Mouse (Mus musculus): ENCODE data around the gene Chmp3.
A peak's percentile ranks its signal among the peaks of the same experiment; 100 is the strongest.

The Chmp3 gene

DNA sequence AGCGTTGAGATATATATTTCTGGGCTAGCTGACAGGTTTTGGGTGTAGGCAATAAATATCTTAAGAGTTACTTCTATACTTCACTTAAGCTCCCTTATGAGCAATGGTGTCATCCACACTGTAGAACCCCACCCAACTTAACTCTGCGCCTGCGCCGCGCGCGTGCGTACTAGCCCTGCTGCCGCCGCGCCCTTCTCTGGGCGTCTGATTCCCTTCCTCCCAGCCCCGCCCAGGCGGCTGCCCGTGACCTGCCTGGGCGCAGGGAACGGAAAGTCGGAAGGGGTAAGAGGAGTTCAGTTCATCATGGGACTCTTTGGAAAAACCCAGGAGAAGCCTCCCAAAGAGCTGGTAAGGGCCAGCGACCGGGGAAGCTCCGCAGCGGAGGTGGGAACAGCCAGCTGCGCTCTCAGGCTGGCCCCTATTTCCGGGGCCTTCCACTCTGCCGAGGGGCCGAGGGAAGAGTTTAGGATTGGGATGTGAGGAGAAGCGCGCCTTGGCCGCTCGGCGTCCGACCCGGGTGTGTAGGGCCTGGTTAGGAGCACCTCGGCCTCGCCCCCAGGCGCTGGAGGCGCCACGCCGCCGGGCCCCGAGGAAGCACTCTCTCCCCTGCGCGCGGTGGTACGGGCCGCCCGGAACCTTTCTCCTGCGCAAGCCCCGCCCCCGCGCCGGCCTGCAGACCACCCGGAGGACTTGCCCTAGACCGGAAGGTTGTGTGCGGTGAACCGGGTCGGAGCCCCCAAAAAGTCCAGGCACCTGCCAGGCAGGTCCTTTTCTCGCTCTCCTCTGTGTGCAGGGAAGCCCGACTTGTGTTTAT lies at the start of gene Chmp3:
Gene Chmp3, plus strand, starts transcription at position 112 of the 814 bp plus-strand sequence.
- DNase-seq (ENCODE audit: low spot score in 2 of 2), result peak; percentile 95 to 96

DNA sequence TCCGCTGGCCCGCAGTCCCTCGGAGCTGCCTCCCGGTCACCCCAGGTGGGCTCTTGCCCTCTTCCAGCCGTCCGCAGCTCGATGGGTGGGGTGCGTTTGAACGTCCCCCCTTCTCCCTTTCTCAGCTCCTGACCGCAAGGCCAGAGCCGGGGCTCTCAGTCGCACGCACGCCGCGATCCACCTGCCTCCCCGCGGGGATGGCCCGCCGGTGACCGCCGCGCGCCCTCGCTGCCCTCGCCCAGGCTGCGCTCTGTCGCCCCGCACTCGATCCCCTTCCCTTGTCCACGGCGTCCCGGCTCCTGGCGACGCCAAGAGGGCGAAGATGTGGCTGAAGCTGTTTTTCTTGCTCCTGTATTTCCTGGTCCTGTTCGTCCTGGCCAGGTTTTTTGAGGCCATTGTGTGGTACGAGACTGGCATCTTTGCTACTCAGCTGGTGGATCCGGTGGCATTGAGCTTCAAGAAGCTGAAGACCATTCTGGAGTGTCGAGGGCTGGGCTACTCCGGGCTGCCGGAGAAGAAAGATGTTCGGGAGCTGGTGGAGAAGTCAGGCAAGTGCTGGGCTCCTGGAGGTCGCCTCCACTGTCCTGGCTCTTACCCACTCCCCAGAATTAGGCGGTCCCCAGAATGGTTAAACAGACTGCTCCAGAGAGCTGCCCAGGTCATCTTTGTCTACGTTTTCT lies 49.1 kb upstream of the Chmp3 start:
- DNase-seq (ENCODE audit: low spot score in 2 of 2), result peak; percentile 6 to 17

DNA sequence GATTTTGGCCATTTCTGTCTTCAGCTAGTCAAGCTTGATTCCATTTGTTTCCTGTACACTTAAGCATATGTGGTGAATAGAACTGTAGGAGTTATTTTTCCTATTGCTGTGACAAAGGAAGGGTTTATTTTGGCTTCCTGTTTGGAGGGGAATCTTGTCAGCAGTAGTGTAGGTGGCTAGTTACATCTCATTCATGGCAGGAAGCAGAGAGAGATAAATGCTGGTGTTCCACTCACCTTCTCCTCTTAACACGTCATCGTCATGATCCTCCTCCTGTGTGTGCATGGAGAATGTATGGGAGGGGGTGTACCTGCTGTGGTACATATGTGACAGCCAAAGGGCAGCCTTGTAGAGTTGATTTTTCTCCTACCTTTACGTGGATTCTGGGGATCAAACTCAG lies 43.0 kb upstream of the Chmp3 start:
- DNase-seq (ENCODE audit: low spot score in 2 of 2), result no peak

DNA sequence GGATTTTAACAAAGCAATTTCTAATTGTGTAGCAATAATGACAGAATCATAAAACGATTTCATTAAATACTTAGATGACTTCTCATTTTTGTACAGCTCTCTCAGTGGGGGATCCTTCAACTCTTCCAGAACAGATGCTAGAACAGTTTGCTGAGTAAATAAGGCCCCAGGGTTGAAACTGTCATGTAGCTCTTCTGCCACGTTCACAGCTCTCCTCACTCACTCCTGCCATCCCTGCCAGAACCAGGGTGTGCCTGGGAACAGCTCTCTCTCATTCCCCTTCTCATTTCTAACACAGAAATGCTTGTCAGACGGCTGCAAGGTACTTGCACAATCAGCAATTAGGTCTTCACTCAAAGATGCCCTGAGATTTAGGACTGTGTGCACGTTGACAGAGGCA lies 40.6 kb upstream of the Chmp3 start:
- DNase-seq (ENCODE audit: low spot score in 2 of 2), result no peak

DNA sequence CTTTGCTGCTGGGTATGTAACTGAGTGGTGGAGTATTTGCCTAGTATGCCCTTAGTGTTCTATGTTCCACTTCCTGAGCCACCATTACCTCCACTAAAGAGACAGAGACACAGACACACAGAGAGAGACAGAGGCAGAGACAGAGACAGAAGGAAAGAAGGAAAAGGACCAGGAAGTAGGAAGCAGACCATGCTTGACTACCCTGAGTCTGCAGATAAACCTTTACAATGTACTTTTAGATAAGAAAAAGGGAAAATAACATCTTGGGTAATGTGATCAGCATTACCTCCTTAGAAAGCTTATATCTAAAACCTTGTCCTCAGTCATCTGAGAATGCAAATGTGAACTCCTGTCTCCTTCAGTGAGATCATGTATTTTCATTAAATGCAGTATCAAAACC lies 39.9 kb upstream of the Chmp3 start:
- DNase-seq (ENCODE audit: low spot score in 2 of 2), result no peak

DNA sequence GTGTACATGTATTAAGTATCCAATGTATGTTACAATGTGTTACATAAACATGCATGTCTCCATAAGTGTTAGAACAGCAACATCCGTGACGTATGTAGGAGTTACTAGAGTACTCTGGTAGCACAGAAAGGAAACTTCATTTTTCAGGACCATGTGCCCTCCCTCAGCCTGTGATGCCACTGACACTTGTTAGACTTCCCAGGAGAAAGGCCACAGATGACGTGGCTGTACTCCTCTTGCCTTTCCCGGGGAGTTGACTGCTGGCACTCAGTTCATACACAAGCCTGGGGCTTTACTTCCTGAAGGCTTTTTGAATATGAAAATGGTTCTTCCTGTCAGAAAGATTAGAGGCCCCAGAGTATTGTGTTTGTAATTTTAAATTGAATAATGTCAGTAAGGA lies 39.5 kb upstream of the Chmp3 start:
- no peak for DNase-seq (ENCODE audit: low spot score in 2 of 2)

DNA sequence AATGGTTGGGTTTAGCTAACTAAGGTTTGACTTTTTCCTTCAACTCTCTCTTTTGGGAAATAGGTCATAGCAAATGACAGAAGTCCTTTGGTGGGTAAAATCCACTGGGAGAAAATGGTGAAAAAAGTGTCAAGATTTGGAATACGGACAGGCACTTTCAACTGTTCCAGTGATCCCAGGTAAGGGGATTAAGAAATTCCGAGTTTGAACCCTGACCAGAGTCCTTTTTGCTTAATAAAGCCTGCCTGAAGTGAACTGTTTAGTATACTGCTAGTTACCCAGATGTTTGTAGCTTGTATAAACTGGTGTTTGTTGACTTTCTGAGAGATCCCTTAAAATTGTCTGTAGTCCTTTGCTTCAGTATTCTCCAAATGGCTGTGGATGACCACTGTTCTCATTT lies 37.9 kb upstream of the Chmp3 start:
- no peak for DNase-seq (ENCODE audit: low spot score in 2 of 2)

DNA sequence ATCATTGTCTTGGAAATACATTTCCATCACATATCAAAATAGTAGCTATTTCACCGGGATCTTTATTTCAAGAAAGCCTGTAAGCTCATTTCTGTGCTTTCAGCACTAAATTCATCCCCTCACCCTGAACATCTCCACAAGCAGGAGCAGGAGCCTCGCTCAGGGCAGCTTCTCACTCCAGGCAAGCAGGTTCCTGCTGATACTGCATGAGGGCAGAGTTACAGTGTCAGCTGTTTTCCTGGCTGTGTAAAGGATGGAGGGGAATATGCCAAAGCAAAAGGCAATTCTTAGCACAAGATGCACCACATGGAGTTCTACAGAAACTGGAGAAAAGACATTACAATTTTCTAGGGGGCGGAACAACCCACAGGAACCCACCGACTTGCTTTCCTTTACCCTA lies 24.1 kb upstream of the Chmp3 start:
- DNase-seq (ENCODE audit: low spot score in 2 of 2), result no peak

DNA sequence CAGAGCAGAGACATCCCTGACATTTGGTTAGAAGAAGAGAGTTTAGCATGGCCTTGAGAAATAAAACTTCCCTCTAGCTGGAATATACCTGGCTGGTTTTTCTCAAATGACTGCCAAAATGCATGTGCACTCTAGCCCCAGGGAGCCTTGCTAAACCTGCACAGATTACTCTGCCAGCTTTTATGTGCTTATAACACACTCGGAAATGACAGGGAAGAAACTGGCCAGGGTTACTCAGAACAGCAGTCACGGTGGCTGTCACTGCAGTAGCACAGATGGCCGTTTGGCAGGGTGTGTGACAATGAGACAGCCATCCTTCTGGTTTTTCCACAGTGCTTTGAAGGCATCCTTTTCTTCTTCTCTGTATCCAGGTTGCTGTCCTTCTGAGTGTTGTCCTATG lies 18.0 kb upstream of the Chmp3 start:
- peak in 1 of 2 experiments; percentile 20 for DNase-seq (ENCODE audit: low spot score in 2 of 2)

DNA sequence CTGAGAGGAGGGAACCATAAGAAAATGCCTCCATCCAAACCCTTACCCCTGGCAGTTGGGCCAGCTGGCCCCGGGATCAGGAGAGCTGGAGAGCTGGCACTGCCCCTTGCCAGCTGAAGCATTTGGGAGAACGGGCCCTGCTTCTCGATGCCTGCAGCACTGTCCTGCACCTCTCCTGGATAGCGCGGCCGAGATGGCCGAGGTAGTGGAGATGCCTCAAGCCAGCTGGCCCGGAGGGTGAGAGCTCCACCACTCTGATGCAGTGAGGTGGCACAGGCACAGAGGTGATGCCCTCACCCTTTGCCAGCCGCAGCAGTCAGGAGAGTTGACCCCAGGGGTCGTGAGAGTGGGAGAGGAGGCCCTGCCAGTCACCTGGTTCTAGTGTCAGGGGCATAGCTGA lies 16.5 kb upstream of the Chmp3 start:
- no peak for DNase-seq (ENCODE audit: low spot score in 2 of 2)

DNA sequence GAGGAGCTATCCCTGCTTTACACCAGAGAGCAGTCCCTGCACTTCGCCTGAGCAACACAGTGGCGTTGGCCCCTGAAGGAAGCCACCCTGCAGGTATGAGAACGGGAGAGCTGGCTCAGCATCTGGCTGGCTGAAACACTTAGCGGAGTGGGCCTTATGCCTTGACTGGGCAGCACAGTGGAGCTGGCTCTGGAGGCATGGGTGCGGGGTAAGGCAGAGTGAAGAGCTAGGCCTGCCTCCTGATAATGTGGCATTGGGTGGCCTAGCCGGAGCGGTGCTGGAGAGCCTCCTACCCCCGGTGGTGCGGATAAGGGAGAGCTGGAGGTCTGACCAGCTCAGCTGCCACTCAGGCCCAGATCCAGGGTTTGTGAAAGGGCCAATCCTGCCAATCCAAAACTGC lies 15.8 kb upstream of the Chmp3 start:
- DNase-seq (ENCODE audit: low spot score in 2 of 2), result no peak

DNA sequence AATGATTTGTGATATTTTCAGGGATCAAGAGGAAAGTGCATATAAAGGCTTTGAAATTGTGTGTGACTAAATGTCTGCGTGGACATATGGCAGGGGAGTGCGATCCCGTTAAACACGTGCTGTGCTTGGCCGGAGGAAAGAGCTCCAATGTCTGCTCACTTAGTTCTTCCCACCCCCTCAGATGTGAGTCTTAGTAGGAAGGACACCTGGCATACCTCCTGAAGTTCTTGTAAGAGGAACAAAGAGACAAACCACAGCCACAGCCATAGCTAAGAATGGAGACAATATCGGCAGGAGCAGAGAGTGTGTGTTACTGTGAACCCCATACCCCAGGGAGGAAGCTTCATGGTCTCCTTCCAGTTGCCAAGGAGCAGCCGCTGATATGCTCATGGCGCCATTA lies 13.4 kb upstream of the Chmp3 start:
- no peak for DNase-seq (ENCODE audit: low spot score in 2 of 2)

DNA sequence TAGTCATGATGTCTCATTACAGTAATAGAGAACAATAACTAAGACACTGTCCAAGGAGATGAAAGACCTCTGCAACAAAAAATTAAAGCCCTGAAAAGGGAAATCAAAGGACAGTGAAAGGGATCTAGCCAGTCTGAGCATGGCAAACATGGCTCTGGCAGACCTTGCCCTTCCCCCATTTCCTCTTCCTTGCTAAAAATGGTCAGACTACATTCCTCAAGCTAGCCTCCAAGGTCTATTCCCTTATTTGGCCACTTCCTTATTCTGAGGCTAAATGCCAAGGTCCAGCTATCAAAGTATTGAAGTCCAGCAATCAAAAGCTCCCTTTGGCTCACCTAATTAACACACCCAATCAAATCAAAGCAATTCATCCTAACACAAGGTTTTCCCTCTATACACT lies 6.3 kb upstream of the Chmp3 start:
- no peak for DNase-seq (ENCODE audit: low spot score in 2 of 2)

DNA sequence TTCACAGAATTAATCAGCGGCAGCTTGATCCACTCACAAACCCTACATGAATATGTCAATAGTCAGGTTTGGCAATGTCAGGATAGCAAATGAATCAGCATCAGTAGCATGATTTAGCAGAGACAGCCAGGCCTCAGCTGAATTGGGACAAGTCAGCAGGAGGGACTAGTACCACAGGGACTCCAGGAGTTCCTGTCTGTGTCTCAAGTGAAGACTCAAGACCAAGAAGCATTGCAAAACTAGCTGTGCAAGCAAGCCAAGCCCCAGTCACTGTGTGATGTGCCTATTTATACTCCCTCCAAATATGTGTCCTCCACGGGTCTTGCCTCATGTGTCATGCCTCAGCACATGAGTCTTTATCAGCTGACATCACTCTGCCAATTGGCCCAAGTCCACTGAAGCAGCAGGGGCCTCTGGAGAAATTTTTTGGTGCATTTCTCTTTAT lies 11.9 kb downstream of the Chmp3 start:
- no peak for DNase-seq (ENCODE audit: low spot score in 2 of 2)

DNA sequence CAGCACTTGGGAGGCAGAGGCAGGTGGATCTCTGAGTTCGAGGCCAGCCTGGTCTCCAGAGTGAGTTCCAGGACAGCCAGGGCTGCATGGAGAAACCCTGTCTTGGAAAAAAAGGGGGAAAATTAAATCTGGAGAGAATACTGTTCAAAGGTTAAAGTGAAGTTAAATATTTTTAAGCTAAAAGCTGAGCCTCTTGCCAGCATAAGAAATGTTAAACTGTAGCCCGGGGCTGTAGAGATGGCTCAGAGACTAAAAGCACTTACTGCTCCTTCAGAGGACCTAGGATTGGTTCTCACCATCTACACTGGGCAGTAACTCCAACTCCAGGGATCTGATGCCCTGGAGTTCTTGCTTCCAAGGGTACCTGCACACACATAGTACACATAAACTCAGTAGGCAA lies 13.2 kb downstream of the Chmp3 start:
- DNase-seq (ENCODE audit: low spot score in 2 of 2), result no peak

DNA sequence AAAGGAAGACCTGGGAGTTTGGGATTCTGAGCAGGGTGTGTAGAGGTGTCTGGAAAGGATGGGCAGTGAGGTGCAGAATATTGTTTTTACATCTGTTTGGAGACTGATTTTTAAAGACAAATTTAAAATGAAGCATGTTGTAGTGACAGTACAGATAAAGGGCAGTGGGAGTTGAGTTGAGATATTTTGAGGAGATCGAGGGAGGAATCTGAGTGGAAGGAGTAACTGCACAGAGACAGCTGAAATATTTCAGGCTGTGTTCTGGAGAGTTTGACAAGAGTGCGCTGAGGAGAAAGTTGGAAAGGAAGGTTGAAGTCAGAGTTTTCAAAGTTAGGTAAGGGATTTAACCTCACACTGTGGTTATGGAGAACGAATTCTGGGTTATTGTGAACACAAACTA lies 25.0 kb downstream of the Chmp3 start:
- peak in 1 of 2 experiments; percentile 30 for DNase-seq (ENCODE audit: low spot score in 2 of 2)

DNA sequence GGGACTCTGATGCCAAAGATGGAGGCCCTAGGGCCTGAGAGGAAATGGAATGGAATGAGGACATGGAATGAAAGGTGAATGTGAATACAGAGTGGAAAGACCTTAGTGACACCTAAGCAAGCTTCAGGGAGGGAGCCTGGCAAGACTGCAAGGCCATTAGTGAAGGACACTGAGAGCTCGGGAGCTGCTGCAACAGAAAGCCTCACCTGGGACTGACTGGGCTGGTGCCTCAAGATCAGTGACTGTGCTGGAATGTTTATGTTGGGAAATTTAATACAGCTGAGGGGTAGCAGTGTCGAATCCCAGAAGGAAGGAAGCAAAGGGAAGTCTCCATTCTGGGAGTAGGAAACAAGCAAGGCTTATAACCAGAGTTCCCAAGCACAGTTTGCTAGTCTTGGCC lies 25.4 kb downstream of the Chmp3 start:
- no peak for DNase-seq (ENCODE audit: low spot score in 2 of 2)

DNA sequence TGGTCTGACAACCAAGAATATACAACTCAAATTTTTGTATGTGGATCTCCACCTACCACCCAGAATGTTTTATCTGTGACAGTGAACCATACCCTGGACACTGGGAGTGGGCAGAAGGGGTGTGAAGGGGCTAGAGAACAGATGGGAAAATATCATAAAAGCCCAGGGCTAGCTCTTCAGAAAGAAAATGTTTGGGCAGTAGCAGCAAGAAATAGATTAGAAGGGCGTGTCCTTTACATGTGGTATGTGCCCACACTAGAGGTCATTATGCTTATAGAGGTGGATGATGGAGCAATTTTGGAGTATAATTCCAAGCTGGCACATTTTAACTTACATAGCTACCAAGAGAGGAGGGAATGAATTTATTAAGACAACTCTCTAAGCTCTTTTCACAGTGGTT lies 31.8 kb downstream of the Chmp3 start:
- DNase-seq (ENCODE audit: low spot score in 2 of 2), result no peak

DNA sequence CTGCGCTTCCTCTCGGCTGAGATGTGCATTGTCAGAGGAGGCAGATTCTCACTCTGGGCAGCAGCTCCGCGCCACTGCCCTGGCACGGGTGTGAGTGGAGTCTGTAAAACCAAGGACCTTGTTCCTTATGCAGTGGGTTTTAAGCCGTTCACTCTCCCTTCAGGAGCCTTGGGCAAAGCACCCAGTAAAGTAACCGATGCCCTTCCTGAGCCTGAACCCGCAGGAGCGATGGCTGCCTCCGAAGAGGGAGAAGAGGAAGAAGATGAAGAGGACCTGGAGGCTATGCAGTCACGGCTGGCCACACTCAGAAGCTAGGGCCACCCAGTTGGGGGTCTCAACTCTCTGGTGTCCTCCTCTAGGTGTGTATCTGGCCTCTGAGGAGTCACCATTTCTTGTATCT lies 35.9 kb downstream of the Chmp3 start:
- no peak for DNase-seq (ENCODE audit: low spot score in 2 of 2)

DNA sequence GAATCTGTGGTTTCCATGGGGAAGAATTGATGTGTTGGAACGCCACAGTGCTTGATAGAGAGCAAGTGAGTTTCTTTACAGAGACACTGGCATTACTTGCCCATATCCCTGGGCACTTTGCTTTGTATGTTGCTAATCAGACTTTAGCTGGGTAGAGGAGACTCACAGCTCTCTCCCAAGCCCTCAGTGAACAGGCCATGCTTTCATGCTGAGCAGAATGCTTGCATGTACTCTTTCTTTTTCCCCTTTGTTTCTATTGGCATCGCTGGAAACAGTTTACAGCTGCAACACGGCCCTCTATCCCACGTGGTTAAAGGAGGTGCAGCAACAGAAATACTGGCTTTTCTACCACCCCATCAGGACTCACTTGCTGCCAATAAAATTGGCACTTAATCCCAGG lies 39.6 kb downstream of the Chmp3 start:
- DNase-seq (ENCODE audit: low spot score in 2 of 2), result no peak

DNA sequence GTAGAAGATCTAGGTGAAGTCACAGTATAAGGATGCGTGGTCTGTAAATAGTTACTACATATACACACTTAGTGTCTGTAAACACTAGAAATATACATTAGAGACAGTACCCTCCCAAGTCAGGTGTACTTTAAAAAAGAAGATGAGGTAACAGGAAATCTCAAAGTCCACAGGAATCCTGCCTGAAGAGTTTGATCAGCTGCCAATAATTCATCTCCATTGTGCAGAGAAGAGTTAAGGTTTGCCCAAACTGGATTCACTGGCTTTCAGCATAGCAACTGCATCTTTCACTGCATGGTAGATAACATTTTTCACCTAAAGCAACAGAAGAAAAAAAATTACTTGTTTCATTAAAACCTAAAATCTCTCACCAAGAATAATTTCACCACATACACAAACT lies 45.8 kb downstream of the Chmp3 start:
- no peak for DNase-seq (ENCODE audit: low spot score in 2 of 2)

DNA sequence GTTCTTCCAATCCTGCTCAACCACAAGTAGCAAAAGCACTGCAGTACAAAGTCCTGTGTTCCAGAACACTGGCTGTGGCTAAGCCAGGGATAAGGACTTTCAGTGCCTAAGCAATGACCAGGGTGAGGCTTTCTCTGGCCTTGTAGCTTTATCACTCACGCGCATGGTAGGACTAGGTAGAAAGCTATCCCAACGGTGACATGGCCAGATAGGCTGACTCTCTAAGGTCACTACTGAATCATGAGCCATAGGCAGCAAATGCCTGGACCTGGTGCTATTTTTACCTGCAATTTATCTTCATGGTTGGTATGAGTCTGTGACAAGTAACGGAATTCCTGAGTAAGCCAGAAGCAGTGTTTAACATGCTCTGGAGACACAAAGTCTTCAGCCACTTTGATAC lies 46.6 kb downstream of the Chmp3 start:
- DNase-seq (ENCODE audit: low spot score in 2 of 2), result no peak

DNA sequence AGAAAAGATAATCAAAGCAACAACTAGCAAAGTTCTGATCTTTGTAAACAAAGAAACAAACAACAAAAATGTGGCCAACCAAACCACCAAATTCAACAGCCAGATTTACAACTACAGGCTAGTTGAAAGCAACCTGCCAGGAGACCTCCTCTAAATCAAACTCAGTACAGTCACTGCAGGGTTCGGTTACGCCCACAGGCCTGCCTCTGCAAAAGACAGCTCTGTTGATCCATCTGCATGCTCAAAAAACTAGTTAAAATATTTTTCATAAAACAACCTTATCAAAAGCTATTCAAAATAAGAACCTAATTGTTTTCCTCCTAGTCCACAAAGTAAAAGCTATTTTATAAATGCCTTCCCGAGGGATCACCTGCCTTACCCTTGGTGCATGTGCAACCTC lies 64.2 kb downstream of the Chmp3 start:
- DNase-seq (ENCODE audit: low spot score in 2 of 2), result no peak

Data from right cerebral cortex, postnatal 36 days (tissue).